Mouse (Mus musculus) ES-Bruce4 (cell line): Measurements from ENCODE around the gene Hivep3.

Experiments
- CTCF ChIP-seq: IDR thresholded peaks from one replicate; pipeline ENCODE4 v1.8.1; 2011; ENCODE audit warnings: low read depth, low read length
- EP300 ChIP-seq: IDR thresholded peaks from 2 replicates; pipeline ENCODE4 v1.6.1; 2011; ENCODE audit warnings: low read depth, low read length; ENCODE audit not compliant: insufficient read depth
- POLR2A ChIP-seq: IDR thresholded peaks from one replicate; pipeline ENCODE4 v1.8.1; 2011; ENCODE audit warnings: low read length; ENCODE audit not compliant: insufficient read depth

- TF ChIP-seq POLR2A (no peak), CTCF (no peak), EP300 (no peak)
Observed at GRCm38 (mm10) chr4:119739301-119740062, 5.9 kb downstream of the Hivep3 start.
